Mouse (Mus musculus) yolk sac, embryonic 10.5 days (tissue): ENCODE data around the gene Gm28041.
"Not testable (repeated sequence)": the region's sequence is repeated elsewhere in the genome, so short reads cannot be mapped to it uniquely, and the experiment has no call there.

ENCODE experiments used
- DNase-seq: peaks from one replicate; pipeline ENCODE4 v3.0.0-alpha.2; 2017; ENCODE audit warnings: low spot score

Gene Gm28041

DNA sequence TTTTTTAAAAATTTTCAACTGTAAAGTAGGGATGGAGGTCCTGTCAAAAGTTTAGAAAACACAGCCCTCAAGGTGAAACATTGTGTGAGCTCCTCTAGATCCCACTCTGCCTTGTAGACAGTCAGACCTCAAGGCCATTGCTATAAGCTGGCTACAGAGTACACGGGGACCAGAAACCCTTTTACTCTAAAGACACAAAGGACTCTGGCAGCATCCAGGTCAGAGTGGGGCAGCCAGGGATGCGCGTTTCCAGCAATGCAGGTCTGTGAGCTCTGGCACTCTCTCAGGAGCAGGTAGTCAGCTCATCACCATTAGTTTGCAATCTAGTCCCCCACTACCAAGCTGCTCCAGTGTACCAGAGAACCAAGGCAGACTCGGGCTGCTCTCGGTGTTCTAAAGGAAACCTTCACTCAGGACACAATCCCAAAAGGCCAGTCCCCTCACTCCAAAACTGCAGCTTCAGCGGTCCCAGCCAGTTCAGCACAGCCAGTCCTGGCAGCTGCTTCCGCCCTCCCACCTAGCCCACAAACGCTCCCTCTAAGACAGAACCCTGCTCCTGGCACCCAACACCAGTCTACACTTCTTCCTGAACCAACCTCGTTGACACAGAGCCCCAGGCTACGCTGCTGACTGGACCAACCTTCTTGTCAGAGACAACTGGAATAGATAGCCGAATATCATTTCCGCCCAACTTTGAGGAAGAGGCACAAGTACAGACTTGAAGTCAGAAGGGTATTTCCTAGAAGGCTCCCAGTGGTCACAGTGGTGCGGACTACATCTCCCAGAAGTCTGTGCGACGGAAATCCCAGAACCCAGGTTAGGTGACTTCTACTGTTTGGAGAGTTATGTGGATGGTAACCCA is at the start of gene Gm28041, which contains the start of gene Zfp456:
TSS of gene Gm28041 (minus strand) at position 684 of the 862 bp plus-strand sequence.
TSS of gene Zfp456 (minus strand) at position 761 of the 862 bp plus-strand sequence.
- DNase-seq = peak; percentile 83

DNA sequence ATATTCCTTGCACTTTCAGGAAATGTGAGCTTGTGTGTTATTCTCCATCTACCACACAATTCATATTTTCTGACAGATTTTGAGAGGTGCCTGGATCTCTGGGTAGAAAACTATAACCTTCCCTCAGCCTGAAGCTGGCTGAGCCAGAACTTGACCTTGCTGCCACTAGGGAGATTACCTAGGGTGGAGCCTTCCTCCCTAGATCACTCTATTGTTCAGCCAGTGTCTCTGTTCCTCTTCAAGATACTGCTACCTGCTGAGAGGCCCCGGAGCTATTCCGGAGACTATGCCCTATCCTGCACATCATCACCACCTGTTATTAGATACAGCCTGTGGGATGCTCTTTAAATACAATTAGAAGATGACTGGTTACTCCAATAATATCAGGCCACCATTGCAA is 47.0 kb upstream of the Gm28041 start:
- not testable (repeated sequence) for DNase-seq

GRCm38 (mm10) chr13:67421207-67421857 is 45.8 kb upstream of the Gm28041 start, which contains the start of gene Zfp459:
Zfp459 (minus strand) TSS chr13:67421418.
- DNase-seq = peak; percentile 79

- no peak for DNase-seq
Observed at GRCm38 (mm10) chr13:67420558-67421206, 45.1 kb upstream of the Gm28041 start.

DNA sequence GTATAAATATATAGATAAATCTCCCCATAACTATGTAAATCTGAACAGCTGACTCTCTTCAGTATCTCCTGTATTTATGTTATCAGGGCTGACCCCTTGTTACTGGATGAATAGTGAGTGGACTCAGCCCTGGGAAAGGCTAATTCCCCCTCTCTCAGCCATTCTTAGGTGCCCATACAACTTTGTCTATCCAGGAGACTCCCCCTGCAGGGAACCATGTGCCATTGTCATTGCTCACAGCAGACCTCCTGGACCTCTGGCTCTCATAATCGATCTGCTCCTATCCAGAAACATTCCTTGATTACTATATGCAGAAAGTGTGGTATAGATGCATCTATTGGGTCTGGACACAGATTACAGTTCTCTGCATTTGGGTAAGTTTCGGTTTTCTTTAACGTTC is 41.3 kb upstream of the Gm28041 start:
- no peak for DNase-seq

DNA sequence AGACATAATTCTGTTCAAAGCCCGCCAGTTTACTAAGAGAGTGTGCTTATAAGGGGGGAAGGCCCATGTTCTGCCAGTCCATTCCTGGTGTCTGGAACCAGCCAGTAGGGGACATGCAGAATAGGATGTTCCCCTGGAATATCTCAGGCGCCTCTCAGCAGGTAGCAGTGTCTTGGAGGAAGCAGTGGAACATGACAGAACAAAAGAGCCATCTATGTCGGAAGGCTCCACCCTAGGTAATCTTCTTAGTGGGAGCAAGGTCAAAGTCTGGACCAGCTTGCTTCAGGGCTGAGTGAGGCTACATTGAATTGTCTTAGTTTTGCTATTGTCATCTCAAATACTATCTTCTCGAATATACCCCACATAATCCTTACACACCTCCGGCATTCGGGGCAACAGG is 40.2 kb upstream of the Gm28041 start:
- DNase-seq = no peak

GRCm38 (mm10) chr13:67413634-67414033 is 38.1 kb upstream of the Gm28041 start:
- not testable (repeated sequence) for DNase-seq

GRCm38 (mm10) chr13:67399183-67399903 is 23.8 kb upstream of the Gm28041 start, which contains the start of gene Zfp429:
Zfp429 (minus strand) TSS chr13:67399819.
- DNase-seq = peak; percentile 83

DNA sequence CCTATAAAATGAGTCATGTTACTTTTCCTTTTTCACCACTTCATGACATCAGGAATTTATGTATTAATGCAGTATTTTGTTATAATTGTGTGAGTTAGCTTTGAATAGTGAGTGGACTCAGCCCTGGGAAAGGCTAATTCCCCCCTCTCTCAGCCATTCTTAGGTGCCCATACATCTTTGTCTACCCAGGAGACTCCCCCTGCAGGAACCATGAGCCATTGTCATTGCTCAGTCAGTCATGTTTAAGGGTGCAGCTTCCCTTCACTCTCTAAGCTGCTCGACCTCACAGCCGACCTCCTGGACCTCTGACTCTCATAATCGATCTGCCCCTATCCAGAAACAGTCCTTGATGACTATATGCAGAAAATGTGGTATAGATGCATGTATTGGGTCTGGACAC is 722 bp upstream of the Gm28041 start:
- not testable (repeated sequence) for DNase-seq

GRCm38 (mm10) chr13:67360131-67360744 is 15.3 kb downstream of the Gm28041 start, which contains the start of the genes Gm28044 and Zfp953:
Gm28044 (minus strand) TSS chr13:67360536.
Zfp953 (minus strand) TSS chr13:67360605.
- DNase-seq = peak; percentile 87

GRCm38 (mm10) chr13:67351854-67352253 is 23.7 kb downstream of the Gm28041 start:
- DNase-seq = no peak

- DNase-seq = no peak
Observed at GRCm38 (mm10) chr13:67343422-67343821, 32.1 kb downstream of the Gm28041 start.

DNA sequence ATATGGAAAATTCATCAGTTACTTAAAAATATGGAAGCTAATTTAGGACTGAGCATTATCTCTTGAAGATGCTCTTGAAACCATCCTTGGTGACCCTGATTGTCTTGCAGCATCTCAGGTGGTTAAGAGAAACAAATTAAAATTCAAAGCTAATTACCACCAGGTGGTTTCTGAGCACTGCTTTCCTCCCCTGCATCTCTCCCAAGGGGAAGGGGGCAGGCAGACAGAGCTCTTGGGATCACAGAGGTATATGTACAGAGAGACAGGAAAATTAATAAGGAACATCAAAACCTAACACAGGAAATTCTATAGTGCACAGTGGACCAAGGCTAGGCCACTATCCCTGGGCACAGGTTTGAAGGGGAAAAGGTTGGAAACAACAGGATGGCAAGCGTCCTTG is 42.7 kb downstream of the Gm28041 start:
- no peak for DNase-seq

DNA sequence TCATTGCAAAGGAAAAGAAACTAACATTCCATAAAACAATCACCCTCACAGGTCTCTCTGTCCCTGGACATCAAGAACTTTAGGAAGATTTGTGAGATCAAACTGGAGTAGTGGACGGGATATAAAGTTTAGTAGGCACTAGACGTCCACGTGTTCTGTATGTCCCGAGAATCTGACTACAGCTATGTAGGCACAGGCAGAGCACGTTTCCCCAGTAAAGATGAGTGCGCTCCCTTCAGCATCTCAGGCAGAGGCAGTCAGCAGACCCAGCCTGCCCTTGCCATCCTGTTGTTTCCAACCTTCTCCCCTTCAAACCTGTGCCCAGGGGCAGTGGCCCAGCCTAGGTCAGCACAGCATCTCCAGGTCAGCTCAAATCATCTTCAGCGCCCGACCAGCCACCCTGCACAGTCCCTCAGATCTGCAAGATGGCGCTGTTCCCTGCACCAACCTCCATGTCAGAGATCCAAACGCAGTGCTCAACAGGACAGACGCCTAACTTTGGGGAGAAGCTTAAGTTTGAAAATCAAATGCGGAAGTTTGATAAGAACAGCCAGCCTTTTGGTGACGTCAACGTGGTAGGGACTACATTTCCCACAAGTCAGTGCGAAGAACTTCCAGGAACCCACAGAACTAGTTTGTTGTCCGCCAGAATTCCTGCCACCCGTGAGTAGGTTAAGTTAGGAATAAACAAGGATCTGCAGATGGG is 43.4 kb downstream of the Gm28041 start, which contains the start of gene Zfp595:
TSS of gene Zfp595 (minus strand) at position 552 of the 706 bp plus-strand sequence.
- peak; percentile 85 for DNase-seq

DNA sequence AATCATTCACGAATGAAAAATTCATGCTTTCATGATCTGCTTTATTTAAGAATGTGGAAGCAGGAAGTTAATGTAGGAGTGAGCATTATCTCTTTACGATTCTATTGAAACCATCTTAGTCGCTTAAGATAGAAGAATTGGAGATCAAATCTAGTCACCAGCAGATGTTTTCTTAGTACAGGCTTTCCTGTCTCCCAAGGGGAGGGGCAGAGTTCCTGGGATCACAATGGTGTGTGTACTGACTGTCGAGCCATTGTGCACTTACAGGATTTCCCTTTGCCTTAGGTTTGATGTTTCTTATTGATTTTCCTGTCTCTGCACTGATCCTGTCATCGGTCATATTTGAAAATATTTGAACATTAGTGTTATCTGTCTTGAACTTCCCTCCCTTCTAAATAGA is 68.8 kb downstream of the Gm28041 start:
- no peak for DNase-seq

- peak; percentile 86 for DNase-seq
Observed at GRCm38 (mm10) chr13:67305822-67306672, 69.5 kb downstream of the Gm28041 start, which contains the start of gene Zfp457. Zfp457 (minus strand) TSS chr13:67306485.
